Mouse (Mus musculus) cerebellum, adult 2 months (tissue): Measurements from ENCODE around the gene Dok5.

Experiments used
- CTCF ChIP-seq: fragments of 200-500 bp; IDR thresholded peaks from 2 replicates; pipeline ENCODE4 v1.5.1; 2011; ENCODE audit warnings: low read depth, mild to moderate bottlenecking, control low read depth, low read length, moderate library complexity, borderline replicate concordance; ENCODE audit not compliant: insufficient read depth
- POLR2A ChIP-seq: fragments of 200-500 bp; IDR thresholded peaks from 2 replicates; pipeline ENCODE4 v1.6.1; 2011; ENCODE audit warnings: low read length, control low read depth, borderline replicate concordance; ENCODE audit not compliant: insufficient read depth

- no peak for TF ChIP-seq POLR2A
- no peak for TF ChIP-seq CTCF
Measured at GRCm38 (mm10) chr2:170775577-170775976, 44.0 kb downstream of the Dok5 start.
